Mouse (Mus musculus): Measurements from ENCODE around the gene Sema4f.

Gene Sema4f

GRCm38 (mm10) chr6:82939167-82939912, at the start of gene Sema4f:
Gene Sema4f, minus strand, starts transcription at chr6:82939769.
- CTCF ChIA-PET, result interaction anchor here (0.6 kb wide), 2 partner anchors 139 to 205 kb away, joined by 3 read pairs; no protein-coding TSS in a partner anchor

- CTCF ChIA-PET, result interaction anchor here (0.6 kb wide), 1 partner anchor 86 kb away, joined by 3 read pairs; no protein-coding TSS in a partner anchor
Measured at GRCm38 (mm10) chr6:82987411-82987971, 47.9 kb upstream of the Sema4f start.

GRCm38 (mm10) chr6:82971031-82971430, 31.5 kb upstream of the Sema4f start:
- CTCF ChIA-PET, result interaction anchor here (0.6 kb wide), 1 partner anchor 44 kb away, joined by 7 read pairs; no protein-coding TSS in a partner anchor

- CTCF ChIA-PET, result no interaction called here
Measured at GRCm38 (mm10) chr6:82969249-82970084, 29.9 kb upstream of the Sema4f start.

GRCm38 (mm10) chr6:82961664-82962063, 22.1 kb upstream of the Sema4f start:
- CTCF ChIA-PET, result no interaction called here

- CTCF ChIA-PET, result no interaction called here
Measured at GRCm38 (mm10) chr6:82956553-82957251, 17.1 kb upstream of the Sema4f start.

- CTCF ChIA-PET, result interaction anchor here (0.7 kb wide), 1 partner anchor 65 kb away, joined by 4 read pairs; no protein-coding TSS in a partner anchor
Measured at GRCm38 (mm10) chr6:82946651-82947050, 7.1 kb upstream of the Sema4f start, which contains the start of gene M1ap. Gene M1ap, plus strand, starts transcription at chr6:82946902.

GRCm38 (mm10) chr6:82945750-82946149, 6.2 kb upstream of the Sema4f start:
- CTCF ChIA-PET, result interaction anchor here (0.6 kb wide), 1 partner anchor 11 kb away, joined by 6 read pairs; no protein-coding TSS in a partner anchor

- CTCF ChIA-PET, result no interaction called here
Measured at GRCm38 (mm10) chr6:82940765-82941164, 1.2 kb upstream of the Sema4f start.

- CTCF ChIA-PET, result interaction anchor here (0.6 kb wide), 1 partner anchor 11 kb away, joined by 6 read pairs; no protein-coding TSS in a partner anchor
Measured at GRCm38 (mm10) chr6:82934616-82935230, 4.8 kb downstream of the Sema4f start.

- CTCF ChIA-PET, result interaction anchor here (0.5 kb wide), 1 partner anchor 9 kb away, joined by 3 read pairs; no protein-coding TSS in a partner anchor
Measured at GRCm38 (mm10) chr6:82927617-82928016, 12.0 kb downstream of the Sema4f start.

- CTCF ChIA-PET, result no interaction called here
Measured at GRCm38 (mm10) chr6:82926528-82926927, 13.0 kb downstream of the Sema4f start.

GRCm38 (mm10) chr6:82926106-82926505, 13.5 kb downstream of the Sema4f start:
- CTCF ChIA-PET, result no interaction called here

- CTCF ChIA-PET, result no interaction called here
Measured at GRCm38 (mm10) chr6:82925005-82925404, 14.6 kb downstream of the Sema4f start.

GRCm38 (mm10) chr6:82921426-82922224, 17.9 kb downstream of the Sema4f start:
- CTCF ChIA-PET, result interaction anchor here (0.6 kb wide), 1 partner anchor 209 kb away, joined by 3 read pairs; no protein-coding TSS in a partner anchor

GRCm38 (mm10) chr6:82919520-82919919, 20.0 kb downstream of the Sema4f start:
- CTCF ChIA-PET, result no interaction called here

GRCm38 (mm10) chr6:82918371-82918770, 21.2 kb downstream of the Sema4f start:
- CTCF ChIA-PET, result no interaction called here

- CTCF ChIA-PET, result no interaction called here
Measured at GRCm38 (mm10) chr6:82917778-82918129, 21.8 kb downstream of the Sema4f start.

GRCm38 (mm10) chr6:82917076-82917777, 22.3 kb downstream of the Sema4f start:
- CTCF ChIA-PET, result interaction anchor here (0.6 kb wide), 1 partner anchor 62 kb away, joined by 3 read pairs; no protein-coding TSS in a partner anchor
